Mouse (Mus musculus): ENCODE measurements around the gene Mtmr3. TPM values are rescaled to one million over a fixed set of nuclear protein-coding genes. Genes with fewer than 3 reads are reported as not detected.

Mtmr3 gene
- total RNA-seq, 2 experiments from 2014 or later = 60.8 to 65.5 TPM

DNA sequence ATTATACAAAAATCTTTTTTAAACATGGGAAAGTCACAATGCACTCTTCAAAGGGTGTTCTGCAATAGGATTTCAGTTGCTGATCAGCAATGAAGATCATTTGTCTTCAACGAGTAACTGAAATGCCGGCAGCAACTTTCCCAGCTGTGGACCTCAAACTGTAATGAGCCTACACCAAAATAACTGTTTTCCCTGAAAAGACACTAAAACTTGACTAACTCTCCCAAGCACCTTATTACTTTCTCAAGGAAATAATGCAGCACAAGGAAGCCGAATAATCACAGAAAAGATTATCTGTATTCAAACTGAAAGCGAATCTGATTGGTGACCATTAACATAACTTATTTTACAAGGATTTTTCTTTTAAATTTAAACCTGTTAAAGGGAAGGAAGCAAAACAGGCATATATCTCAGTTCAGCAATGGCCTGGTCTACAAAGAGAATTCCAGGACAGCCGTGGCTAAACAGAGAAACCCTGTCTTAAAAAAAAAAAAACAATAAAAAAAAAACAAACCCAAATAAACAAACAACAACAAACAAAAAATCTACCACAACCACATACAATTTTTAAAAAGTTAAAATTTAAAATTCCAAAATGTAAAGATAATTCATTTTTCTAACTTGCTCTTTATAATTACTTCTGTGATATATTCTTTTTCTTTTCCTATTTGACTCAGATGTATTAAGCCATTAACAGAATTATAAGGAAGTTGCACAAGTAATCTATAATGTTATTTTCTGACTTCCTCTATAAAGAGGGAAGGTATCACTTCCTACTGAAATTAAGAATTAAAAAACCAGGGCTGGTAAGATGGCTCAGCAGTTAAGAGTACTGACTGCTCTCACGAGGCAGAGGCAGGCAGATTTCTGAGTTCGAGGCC, 50.7 kb downstream of the Mtmr3 start:
- DNase-seq (ENCODE audit: low spot score in 2 of 2) = no peak
- intact Hi-C loops (cut with DNase I) = no loop called here

DNA sequence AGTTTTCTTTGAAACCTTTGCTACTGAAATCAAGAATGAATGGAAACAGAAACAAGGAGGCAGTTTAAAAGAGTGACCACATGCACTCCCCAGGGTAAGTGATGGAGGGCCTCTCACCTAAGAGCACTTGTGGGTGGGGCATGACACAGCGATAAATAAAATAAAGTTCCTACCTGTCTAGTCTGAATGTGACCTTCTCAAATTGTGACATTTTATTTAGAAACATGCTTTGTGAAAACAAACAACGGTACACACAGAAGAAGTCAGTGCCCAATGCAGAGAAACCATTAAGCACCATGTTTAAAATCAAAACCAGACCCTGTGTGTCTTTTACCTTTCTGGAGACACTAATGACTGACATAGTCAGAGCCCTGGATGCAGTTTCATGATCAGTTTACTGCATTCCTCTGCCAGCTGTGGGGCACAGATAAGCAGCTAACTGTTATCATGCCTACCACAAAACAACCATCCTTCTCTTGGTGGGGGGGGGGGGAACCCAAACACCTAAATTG, 51.6 kb downstream of the Mtmr3 start:
- intact Hi-C loops (cut with DNase I) = no loop called here
- no peak for DNase-seq (ENCODE audit: low spot score in 2 of 2)

- intact Hi-C loops (cut with DNase I) = no loop called here
Measured at GRCm38 (mm10) chr11:4536645-4537044, 58.0 kb downstream of the Mtmr3 start.

GRCm38 (mm10) chr11:4527132-4527531, 67.5 kb downstream of the Mtmr3 start:
- intact Hi-C loops (cut with DNase I) = no loop called here
- no peak for DNase-seq (ENCODE audit: low spot score in 2 of 2)

More at GRCm38 (mm10) chr11:4536645-4537044, 58.0 kb downstream of the Mtmr3 start:
- DNase-seq (ENCODE audit: low spot score in 2 of 2) = no peak

- DNase-seq (ENCODE audit: low spot score in 2 of 2) = no peak
- intact Hi-C loops (cut with DNase I) = no loop called here
Measured at GRCm38 (mm10) chr11:4522142-4522664, 72.5 kb downstream of the Mtmr3 start.

DNA sequence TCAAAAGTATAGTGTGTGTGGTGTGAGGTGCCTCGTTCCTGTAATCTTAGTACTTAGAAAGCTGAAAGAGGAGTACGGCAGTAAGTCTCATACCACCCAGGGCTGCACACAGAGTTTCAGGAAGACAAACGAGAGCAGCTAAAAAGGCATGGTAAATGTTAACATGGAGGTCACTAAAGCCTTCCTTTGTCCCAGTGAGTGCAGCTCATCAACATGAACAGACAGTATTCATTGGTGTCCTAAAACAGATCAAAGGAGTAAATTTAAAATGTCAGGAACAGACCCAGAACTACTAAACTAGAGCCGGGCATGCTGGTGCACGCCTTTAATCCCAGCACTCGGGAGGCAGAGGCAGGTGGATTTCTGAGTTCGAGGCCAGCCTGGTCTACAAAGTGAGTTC, 75.7 kb downstream of the Mtmr3 start:
- no peak for DNase-seq (ENCODE audit: low spot score in 2 of 2)
- intact Hi-C loops (cut with DNase I) = no loop called here

- intact Hi-C loops (cut with DNase I) = no loop called here
- no peak for DNase-seq (ENCODE audit: low spot score in 2 of 2)
Measured at GRCm38 (mm10) chr11:4507421-4507820, 87.2 kb downstream of the Mtmr3 start.

- DNase-seq (ENCODE audit: low spot score in 2 of 2) = no peak
- intact Hi-C loops (cut with DNase I) = no loop called here
Measured at GRCm38 (mm10) chr11:4506486-4506885, 88.2 kb downstream of the Mtmr3 start.

GRCm38 (mm10) chr11:4502206-4502605, 92.5 kb downstream of the Mtmr3 start:
- intact Hi-C loops (cut with DNase I) = no loop called here
- no peak for DNase-seq (ENCODE audit: low spot score in 2 of 2)

- intact Hi-C loops (cut with DNase I) = no loop called here
Measured at GRCm38 (mm10) chr11:4500826-4501225, 93.8 kb downstream of the Mtmr3 start.

GRCm38 (mm10) chr11:4500261-4500660, 94.4 kb downstream of the Mtmr3 start:
- intact Hi-C loops (cut with DNase I) = no loop called here
- DNase-seq (ENCODE audit: low spot score in 2 of 2) = no peak

More at GRCm38 (mm10) chr11:4500826-4501225, 93.8 kb downstream of the Mtmr3 start:
- no peak for DNase-seq (ENCODE audit: low spot score in 2 of 2)

DNA sequence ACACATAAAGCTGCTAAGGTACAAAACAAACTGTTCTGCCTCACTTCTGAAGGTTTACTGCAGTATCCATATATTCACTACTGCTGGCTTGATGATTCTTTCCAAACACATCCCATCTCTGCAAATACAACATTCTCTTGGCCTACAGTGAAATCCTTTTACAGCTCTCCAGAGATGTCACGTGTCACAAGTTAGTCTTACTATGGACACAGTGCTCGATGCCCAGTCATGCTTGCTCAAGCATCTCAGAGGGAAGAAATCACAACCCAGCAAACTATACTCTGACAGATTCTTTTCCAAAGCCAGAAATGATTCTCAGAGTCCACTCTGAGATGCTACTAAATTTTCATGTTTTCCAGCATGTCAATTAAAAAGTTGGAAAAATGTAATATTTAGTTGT, 95.2 kb downstream of the Mtmr3 start:
- intact Hi-C loops (cut with DNase I) = no loop called here

GRCm38 (mm10) chr11:4498774-4499173, 95.9 kb downstream of the Mtmr3 start:
- no peak for DNase-seq (ENCODE audit: low spot score in 2 of 2)
- intact Hi-C loops (cut with DNase I) = no loop called here

More for the DNA sequence above, 95.2 kb downstream of the Mtmr3 start:
- DNase-seq (ENCODE audit: low spot score in 2 of 2) = no peak

- intact Hi-C loops (cut with DNase I) = no loop called here
- DNase-seq (ENCODE audit: low spot score in 2 of 2) = no peak
Measured at GRCm38 (mm10) chr11:4497501-4498118, 97.1 kb downstream of the Mtmr3 start.

DNA sequence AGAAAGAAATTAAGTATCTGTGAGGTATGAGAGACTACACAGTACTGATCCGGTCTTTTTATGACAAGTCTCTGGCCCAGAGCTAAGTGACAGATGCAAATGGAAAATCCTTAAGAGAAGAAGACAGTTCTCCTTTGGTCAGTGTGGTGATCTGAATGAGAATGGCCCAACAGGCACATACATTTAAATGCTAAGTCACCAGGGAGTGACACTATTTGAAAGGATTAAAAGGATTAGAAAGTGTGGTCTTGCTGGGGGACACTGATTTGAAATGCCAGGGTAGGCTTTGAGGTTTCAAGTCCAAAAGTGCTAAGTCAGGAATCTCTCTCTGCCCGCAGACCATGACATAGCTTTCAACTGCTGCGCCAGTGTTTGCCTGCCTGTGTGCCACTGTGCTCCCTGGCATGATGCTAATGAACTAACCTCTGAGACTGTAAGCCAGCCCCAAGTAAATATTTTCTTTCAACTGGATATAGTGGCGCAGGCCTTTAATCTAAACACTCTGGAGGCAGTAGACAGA, 99.6 kb downstream of the Mtmr3 start:
- DNase-seq (ENCODE audit: low spot score in 2 of 2) = no peak
- intact Hi-C loops (cut with DNase I) = no loop called here

DNA sequence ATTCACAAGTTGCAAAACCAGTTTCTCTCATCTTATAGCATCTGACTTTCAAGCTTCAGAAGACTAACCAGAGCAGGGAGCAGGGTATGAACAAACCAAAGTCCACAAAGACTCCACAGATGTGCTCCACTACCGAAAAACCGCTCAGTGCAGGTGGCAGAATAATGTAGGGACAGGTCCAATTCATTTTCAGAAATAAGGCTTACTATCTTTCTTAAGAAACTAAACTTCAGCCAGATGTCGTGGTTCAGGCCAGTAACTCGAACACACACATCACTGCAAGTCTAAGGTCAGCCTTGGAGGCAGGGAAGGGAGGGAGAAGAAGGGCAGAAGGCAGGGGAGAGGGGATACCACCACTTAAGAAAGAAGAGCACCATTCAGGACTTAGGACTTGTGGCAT, 105.5 kb downstream of the Mtmr3 start:
- intact Hi-C loops (cut with DNase I) = no loop called here
- no peak for DNase-seq (ENCODE audit: low spot score in 2 of 2)

DNA sequence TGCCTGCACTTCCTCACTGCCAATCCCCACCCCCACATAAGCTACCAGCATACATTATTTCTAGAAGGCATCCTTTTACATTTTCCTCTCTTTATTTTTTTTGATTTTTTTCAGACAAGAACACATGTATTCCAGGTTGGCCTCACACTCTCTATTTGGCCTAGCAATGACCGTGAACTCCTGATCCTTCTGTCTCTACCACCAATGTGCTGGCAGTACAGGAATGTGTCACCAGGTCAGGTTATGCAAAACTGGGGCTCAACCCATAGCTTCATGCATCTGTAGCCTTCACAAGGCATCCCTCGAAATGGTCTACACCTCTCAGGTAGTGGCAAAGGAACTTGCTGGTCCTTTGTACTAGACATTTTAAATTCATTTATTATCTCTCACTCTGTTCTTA, 105.9 kb downstream of the Mtmr3 start:
- intact Hi-C loops (cut with DNase I) = no loop called here
- no peak for DNase-seq (ENCODE audit: low spot score in 2 of 2)

DNA sequence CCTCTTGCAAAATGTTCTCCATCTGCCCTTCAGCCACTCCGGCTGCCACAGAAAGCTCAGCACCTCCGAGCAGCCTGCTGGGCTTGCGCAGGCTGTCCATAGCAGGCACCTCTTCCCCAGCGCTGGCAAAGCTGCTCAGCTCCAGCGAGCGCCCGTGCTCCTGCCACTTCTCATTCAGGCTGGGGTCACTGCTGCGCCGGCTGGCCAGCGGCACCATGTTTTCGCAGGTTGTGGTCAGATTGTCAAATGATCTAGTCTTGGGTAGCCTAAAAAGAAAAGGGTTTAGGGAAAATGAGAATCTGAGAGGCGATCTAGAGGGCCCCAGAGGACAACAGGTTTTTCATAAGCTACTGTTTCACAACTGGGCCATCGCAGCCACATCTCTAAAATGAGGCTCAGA, 106.3 kb downstream of the Mtmr3 start:
- no peak for DNase-seq (ENCODE audit: low spot score in 2 of 2)
- intact Hi-C loops (cut with DNase I) = no loop called here

GRCm38 (mm10) chr11:4487401-4487965, 107.2 kb downstream of the Mtmr3 start:
- intact Hi-C loops (cut with DNase I) = no loop called here

GRCm38 (mm10) chr11:4484541-4484940, 110.1 kb downstream of the Mtmr3 start:
- intact Hi-C loops (cut with DNase I) = no loop called here
- no peak for DNase-seq (ENCODE audit: low spot score in 2 of 2)

More at GRCm38 (mm10) chr11:4487401-4487965, 107.2 kb downstream of the Mtmr3 start:
- peak; percentile 25 to 37 for DNase-seq (ENCODE audit: low spot score in 2 of 2)

All from left cerebral cortex, postnatal 14 days (tissue).